Mouse (Mus musculus): ENCODE measurements around the gene Ifi35. TPM values are rescaled to one million over a fixed set of nuclear protein-coding genes. Genes with fewer than 3 reads are reported as not detected.
"Not testable (repeated sequence)": the region's sequence is repeated elsewhere in the genome, so short reads cannot be mapped to it uniquely, and the experiment has no call there.

Gene Ifi35
- total RNA-seq, 2 experiments from 2014 or later, result 56.5 to 60.6 TPM

GRCm38 (mm10) chr11:101446860-101447259 lies 1.3 kb upstream of the Ifi35 start:
- ATAC-seq (ENCODE audit: poor library complexity, severe bottlenecking), result not testable (repeated sequence)

DNA sequence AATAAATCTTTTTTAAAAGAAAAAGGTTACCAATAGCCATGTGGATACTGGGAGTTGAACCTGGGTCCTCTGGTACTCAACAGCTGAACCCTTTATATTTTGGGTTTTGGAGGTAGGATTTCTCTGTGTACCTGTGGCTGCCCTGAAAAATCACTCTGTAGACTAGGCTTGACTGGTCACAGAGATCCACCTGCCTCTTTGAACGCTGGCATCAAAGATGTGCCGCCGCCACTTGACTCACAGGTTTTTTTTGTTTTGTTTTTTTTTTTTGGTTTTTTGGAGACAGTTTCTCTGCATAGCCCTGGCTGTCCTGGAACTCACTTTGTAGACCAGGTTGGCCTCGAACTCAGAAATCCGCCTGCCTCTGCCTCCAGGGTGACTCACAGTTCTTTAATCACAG lies 421 bp upstream of the Ifi35 start:
- no peak for ATAC-seq (ENCODE audit: poor library complexity, severe bottlenecking)

GRCm38 (mm10) chr11:101448899-101449298 lies 692 bp downstream of the Ifi35 start:
- peak; percentile 19; the same call in 1 of the 2 replicates for ATAC-seq (ENCODE audit: poor library complexity, severe bottlenecking)

DNA sequence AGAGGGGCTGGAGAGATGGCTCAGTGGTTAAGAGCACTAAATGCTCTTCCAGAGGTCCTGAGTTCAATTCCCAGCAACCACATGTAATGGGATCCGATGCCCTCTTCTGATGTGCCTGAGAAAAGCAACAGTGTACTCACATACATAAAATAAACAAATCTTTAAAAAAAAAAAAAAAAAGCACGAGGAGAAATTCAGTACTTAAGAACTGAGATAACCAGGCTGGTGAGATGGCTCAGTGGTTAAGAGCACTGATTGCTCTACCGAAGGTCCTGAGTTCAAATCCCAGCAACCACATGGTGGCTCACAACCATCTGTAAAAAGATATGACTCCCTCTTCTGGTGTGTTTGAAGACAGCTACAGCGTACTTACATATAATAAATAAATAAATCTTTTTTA lies 1.4 kb downstream of the Ifi35 start:
- ATAC-seq (ENCODE audit: poor library complexity, severe bottlenecking), result not testable (repeated sequence)

DNA sequence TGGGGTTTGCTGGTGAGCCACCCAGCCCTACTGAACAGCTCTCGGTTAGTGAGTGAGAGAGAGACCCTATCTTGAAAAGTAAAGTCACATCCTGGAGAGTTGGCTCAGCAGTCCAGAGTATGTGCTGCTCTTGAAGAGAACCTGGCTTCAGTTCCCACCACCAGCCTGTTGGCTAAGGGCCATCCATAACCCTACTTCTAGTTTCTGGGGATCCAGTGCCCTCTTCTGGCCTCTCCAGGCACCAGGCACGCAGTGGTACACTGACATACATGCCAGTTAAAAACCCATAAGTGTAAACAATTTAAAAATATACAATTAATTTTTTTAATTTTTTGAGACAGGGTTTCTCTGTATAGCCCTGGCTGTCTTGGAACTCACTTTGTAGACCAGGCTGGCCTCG lies 2.2 kb downstream of the Ifi35 start:
- ATAC-seq (ENCODE audit: poor library complexity, severe bottlenecking), result peak; percentile 34

- no peak for ATAC-seq (ENCODE audit: poor library complexity, severe bottlenecking)
These were observed 3.3 kb downstream of the Ifi35 start for GRCm38 (mm10) chr11:101451536-101451935.

DNA sequence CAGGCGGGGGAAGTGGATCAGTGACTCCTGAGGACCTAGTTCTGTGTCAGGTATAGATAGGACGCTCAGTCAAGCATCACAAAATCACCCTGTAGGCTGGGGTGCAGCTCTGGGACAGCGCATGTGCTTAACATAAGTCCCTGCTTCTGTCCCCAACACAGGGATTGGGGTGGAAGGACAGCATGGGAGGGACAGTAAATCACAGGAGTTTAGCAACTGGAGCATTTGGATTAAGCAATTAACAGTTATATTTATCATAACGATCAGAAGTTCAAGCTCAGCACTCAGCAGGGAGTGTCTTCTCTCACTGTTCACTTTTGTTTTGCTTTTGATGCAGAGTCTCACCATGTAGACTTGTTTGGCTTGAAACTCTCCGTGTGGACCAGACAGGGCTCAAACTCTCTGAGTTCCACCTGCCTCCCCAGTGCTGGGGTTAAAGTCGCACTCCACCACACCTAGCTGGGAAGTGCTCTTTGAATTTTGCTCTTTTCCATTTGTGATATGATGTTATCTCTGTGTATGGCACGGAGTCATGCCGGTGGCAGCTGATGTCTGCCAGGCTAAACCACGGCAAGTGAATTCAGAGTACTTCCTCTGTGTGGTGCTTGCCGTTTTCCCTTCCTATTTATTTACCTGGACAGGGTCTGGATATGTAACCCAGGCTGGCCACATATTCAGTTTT lies 4.0 kb downstream of the Ifi35 start:
- ATAC-seq (ENCODE audit: poor library complexity, severe bottlenecking), result no peak

DNA sequence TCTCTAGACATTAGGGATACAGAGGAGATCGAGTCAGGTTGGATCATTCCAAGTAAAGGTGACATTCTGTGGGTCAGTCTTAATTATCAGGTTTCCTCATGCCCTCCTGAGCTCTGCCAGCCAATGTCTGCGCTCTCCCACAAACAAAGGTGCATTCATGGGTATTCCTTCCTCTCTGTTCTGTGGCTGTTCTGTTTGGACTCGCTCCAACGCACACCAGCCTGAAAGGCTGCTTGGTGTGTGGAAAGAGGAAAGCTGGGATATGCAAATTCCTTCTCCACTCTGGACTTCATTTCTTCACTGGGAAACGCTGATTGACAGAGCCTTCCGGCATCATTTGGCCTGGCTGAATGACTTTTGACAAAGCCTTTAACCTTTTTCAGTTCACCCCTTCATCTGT lies 6.5 kb downstream of the Ifi35 start:
- ATAC-seq (ENCODE audit: poor library complexity, severe bottlenecking), result no peak

DNA sequence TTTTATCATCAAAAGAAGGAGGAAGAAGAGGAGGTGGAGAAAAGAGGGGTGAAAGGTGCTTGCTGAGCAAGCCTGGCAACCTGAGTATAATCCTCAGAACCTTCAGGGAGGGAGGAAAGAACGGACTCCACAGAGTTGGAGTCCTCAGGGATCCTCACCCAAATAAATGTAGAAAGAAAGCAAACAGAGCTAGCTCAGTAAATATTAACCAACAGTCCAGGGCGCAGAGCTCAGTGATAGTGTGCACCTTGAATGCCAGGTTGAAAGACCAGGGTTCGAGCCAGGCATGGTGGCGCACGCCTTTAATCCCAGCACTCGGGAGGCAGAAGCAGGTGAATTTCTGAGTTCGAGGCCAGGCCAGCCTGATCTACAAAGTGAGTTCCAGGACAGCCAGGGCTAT lies 7.4 kb downstream of the Ifi35 start:
- ATAC-seq (ENCODE audit: poor library complexity, severe bottlenecking), result no peak

DNA sequence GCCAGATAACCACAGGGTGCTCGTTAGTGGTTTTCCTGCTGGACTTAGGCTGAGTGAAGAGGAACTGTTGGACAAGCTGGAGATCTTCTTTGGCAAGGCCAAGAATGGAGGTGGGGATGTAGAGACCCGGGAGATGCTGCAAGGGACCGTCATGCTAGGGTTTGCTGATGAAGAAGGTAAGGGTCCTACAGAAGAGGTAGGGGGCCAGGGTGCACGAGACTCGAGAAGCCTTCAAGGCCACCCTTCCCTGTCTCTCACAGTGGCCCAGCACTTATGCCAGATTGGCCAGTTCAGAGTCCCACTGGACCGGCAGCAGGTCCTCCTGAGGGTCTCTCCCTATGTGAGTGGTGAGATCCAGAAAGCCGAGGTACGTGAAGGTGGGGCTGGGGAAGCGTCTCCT lies 9.4 kb downstream of the Ifi35 start:
- ATAC-seq (ENCODE audit: poor library complexity, severe bottlenecking), result no peak

- ATAC-seq (ENCODE audit: poor library complexity, severe bottlenecking), result no peak
These were observed 10.0 kb downstream of the Ifi35 start for GRCm38 (mm10) chr11:101458217-101458616.

DNA sequence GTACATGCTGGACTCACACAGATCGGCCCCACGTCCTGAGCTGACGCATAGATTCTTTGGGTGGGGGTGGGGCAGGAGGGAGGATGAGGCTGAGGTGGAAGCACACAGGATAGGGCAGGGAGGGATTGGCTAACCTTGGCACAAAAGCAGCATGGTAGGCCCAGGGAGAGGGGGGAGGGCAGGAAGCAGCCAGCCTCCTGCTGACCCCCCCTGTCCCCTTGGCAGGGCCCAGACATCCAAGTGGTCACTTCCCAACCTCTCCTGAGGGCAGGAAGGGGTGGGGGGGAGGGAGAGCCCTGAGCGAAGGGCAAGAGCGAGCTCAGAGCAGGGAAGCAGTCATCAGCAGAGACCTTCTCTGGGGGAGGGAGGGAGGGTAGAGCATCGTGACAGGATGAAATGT lies 11.5 kb downstream of the Ifi35 start:
- ATAC-seq (ENCODE audit: poor library complexity, severe bottlenecking), result no peak

DNA sequence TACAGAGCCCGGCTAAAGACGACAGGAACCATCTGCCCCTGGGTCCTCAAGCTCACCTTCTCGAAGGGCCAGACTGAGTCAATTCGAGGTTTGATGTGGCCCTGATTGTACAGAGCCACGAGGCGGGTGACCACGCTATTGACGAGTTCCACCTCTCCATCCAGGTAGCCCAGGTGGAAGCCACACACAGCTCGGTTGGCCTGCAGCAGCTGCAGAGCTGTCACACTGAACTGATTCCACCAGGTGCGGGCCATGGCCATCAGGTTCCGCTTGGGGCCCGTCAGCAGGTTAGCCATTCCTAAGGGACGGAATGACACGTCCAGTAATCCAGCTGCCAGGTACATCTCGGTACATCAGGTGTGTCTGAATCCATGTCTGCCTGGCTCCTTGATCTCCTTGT lies 12.1 kb downstream of the Ifi35 start:
- no peak for ATAC-seq (ENCODE audit: poor library complexity, severe bottlenecking)

- ATAC-seq (ENCODE audit: poor library complexity, severe bottlenecking), result no peak
These were observed 13.9 kb downstream of the Ifi35 start for GRCm38 (mm10) chr11:101462141-101462540.

GRCm38 (mm10) chr11:101462583-101463440 lies 14.6 kb downstream of the Ifi35 start:
- peak; percentile 53 for ATAC-seq (ENCODE audit: poor library complexity, severe bottlenecking)

DNA sequence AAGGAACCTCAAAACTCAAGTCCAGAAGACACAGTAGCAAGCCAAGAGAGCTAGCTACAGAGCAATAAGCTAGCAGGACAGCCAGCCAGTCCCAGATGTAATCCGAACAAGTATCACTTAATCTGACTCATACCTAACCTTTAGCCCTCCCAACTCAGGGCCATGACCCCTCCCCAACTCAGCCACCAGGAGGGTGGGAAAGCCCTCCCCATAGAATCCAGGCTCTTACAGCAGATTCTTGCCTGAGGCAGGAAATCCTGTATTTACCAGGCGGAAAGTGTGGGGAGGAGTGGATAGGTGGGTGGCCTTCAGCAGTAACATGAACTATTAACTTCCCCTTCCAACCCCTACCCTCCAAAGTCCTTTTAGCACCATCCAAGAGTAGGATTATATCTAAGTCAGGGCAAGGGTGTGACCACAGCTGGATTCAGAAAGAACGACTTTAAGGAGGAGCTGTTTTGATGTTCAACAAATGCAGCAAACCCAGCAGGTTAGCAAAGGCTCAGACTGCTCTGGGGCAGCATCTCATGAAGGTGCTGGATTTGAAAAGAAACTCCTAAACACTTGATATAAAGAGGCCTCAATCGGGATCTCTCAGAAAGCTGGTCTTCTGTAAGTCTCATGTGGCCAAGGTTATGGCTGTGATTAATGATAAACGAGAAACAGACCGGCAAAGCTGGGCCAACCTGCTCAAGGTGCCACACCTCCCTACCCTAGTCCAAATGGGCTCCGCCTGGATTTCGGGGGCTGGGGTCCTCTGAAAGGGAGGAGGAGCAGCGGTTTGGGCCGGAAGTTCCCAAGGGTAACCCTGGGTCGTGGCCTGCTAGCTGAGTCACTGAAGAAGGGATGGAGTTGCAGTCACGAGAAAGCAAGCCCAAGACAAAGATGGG lies 16.2 kb downstream of the Ifi35 start, which contains the start of gene Rnd2:
Gene Rnd2, plus strand, starts transcription at position 789 of the 890 bp plus-strand sequence.
- no peak for ATAC-seq (ENCODE audit: poor library complexity, severe bottlenecking)

- peak; percentile 21 for ATAC-seq (ENCODE audit: poor library complexity, severe bottlenecking)
These were observed 17.1 kb downstream of the Ifi35 start for GRCm38 (mm10) chr11:101465101-101465868.

DNA sequence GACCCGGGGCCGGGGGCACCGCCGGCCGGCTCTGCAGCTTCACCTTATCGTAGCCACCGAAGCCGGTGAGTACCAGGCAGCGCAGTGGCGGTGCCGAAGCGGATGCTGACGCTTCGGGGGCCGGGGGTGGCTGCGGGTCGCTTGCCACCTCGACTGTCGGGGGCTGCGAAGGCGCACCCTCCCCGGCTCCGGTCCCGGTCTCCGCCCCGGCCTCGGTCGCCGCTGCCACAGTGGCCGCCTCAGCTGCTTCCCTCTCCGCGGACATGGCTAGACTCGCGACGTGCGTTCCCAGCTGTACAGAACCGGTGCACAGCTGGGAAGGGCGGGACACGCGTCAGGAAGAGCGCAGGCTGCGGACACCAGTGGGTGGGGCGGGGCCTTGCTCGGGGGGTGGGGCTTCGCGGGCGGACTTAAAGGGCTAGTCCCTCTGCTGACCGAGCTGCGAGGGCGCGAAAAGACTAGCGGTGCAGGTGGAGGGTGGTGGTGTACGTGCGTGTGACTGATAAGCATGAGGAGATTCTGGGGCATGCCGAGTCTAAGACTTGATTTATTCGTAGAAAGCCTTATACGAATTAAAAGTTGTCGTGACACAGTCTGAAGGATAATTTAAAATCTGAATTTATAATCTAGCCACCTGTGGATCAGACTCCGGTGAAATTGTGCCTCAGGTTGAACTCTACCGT lies 17.8 kb downstream of the Ifi35 start, which contains the start of gene Vat1:
Gene Vat1, minus strand, starts transcription at position 362 of the 683 bp plus-strand sequence.
- peak; percentile 56 for ATAC-seq (ENCODE audit: poor library complexity, severe bottlenecking)

GRCm38 (mm10) chr11:101466552-101466950 lies 18.3 kb downstream of the Ifi35 start:
- not testable (repeated sequence) for ATAC-seq (ENCODE audit: poor library complexity, severe bottlenecking)
